Mouse (Mus musculus): Measurements from ENCODE around the gene Abi1. TPM values are rescaled to one million over a fixed set of nuclear protein-coding genes. Genes with fewer than 3 reads are reported as not detected.
"Not testable (repeated sequence)": the region's sequence is repeated elsewhere in the genome, so short reads cannot be mapped to it uniquely, and the experiment has no call there.

Abi1 gene
- total RNA-seq, 2 experiments from 2014 or later, result 132 to 140 TPM

GRCm38 (mm10) chr2:22998804-22999203 lies 41.2 kb downstream of the Abi1 start:
- DNase-seq (ENCODE audit: low spot score in 2 of 2), result peak in 1 of 2 experiments; percentile 27
- intact Hi-C loops (cut with DNase I), result no loop called here

- intact Hi-C loops (cut with DNase I), result no loop called here
- DNase-seq (ENCODE audit: low spot score in 2 of 2), result no peak
These were observed 42.0 kb downstream of the Abi1 start for GRCm38 (mm10) chr2:22998015-22998414.

- intact Hi-C loops (cut with DNase I), result no loop called here
These were observed 44.0 kb downstream of the Abi1 start for GRCm38 (mm10) chr2:22996071-22996470.

GRCm38 (mm10) chr2:22985973-22986657 lies 53.9 kb downstream of the Abi1 start:
- DNase-seq (ENCODE audit: low spot score in 2 of 2), result peak; percentile 45 to 68
- intact Hi-C loops (cut with DNase I), result loop anchor here (2.0 kb wide), 1 partner anchor 57 kb away; no protein-coding TSS in a partner anchor

More at GRCm38 (mm10) chr2:22996071-22996470, 44.0 kb downstream of the Abi1 start:
- no peak for DNase-seq (ENCODE audit: low spot score in 2 of 2)

GRCm38 (mm10) chr2:22977387-22977973 lies 62.6 kb downstream of the Abi1 start:
- intact Hi-C loops (cut with DNase I), result no loop called here

GRCm38 (mm10) chr2:22962970-22963369 lies 77.1 kb downstream of the Abi1 start:
- intact Hi-C loops (cut with DNase I), result no loop called here
- no peak for DNase-seq (ENCODE audit: low spot score in 2 of 2)

More at GRCm38 (mm10) chr2:22977387-22977973, 62.6 kb downstream of the Abi1 start:
- DNase-seq (ENCODE audit: low spot score in 2 of 2), result no peak

GRCm38 (mm10) chr2:22962242-22962641 lies 77.8 kb downstream of the Abi1 start:
- DNase-seq (ENCODE audit: low spot score in 2 of 2), result peak; percentile 42 to 59
- intact Hi-C loops (cut with DNase I), result no loop called here

- intact Hi-C loops (cut with DNase I), result no loop called here
These were observed 78.4 kb downstream of the Abi1 start for GRCm38 (mm10) chr2:22961681-22962080.

GRCm38 (mm10) chr2:22957415-22957814 lies 82.6 kb downstream of the Abi1 start:
- DNase-seq (ENCODE audit: low spot score in 2 of 2), result no peak
- intact Hi-C loops (cut with DNase I), result loop anchor here (5.0 kb wide), 1 partner anchor 80 kb away; no protein-coding TSS in a partner anchor

More at GRCm38 (mm10) chr2:22961681-22962080, 78.4 kb downstream of the Abi1 start:
- no peak for DNase-seq (ENCODE audit: low spot score in 2 of 2)

- DNase-seq (ENCODE audit: low spot score in 2 of 2), result no peak
- intact Hi-C loops (cut with DNase I), result loop anchor here (5.0 kb wide), 1 partner anchor 81 kb away; no protein-coding TSS in a partner anchor
These were observed 84.1 kb downstream of the Abi1 start for GRCm38 (mm10) chr2:22955914-22956313.

- intact Hi-C loops (cut with DNase I), result no loop called here
- DNase-seq (ENCODE audit: low spot score in 2 of 2), result no peak
These were observed 85.8 kb downstream of the Abi1 start for GRCm38 (mm10) chr2:22954278-22954677.

- DNase-seq (ENCODE audit: low spot score in 2 of 2), result no peak
- intact Hi-C loops (cut with DNase I), result no loop called here
These were observed 90.1 kb downstream of the Abi1 start for GRCm38 (mm10) chr2:22949956-22950355.

GRCm38 (mm10) chr2:22933556-22933955 lies 106.5 kb downstream of the Abi1 start:
- intact Hi-C loops (cut with DNase I), result loop anchor here (5.0 kb wide), 1 partner anchor 104 kb away; no protein-coding TSS in a partner anchor
- DNase-seq (ENCODE audit: low spot score in 2 of 2), result peak in 1 of 2 experiments; percentile 54

GRCm38 (mm10) chr2:22928259-22928658 lies 111.8 kb downstream of the Abi1 start:
- intact Hi-C loops (cut with DNase I), result loop anchor here (2.0 kb wide), 1 partner anchor 59 kb away; no protein-coding TSS in a partner anchor
- peak in 1 of 2 experiments; percentile 41 for DNase-seq (ENCODE audit: low spot score in 2 of 2)

- intact Hi-C loops (cut with DNase I); DNase-seq (ENCODE audit: low spot score in 2 of 2): not testable (repeated sequence)
These were observed 114.1 kb downstream of the Abi1 start for GRCm38 (mm10) chr2:22925911-22926310.

- intact Hi-C loops (cut with DNase I), result no loop called here
These were observed 121.4 kb downstream of the Abi1 start for GRCm38 (mm10) chr2:22918651-22919050.

GRCm38 (mm10) chr2:22914421-22914820 lies 125.6 kb downstream of the Abi1 start:
- no peak for DNase-seq (ENCODE audit: low spot score in 2 of 2)
- intact Hi-C loops (cut with DNase I), result no loop called here

More at GRCm38 (mm10) chr2:22918651-22919050, 121.4 kb downstream of the Abi1 start:
- DNase-seq (ENCODE audit: low spot score in 2 of 2), result no peak

- DNase-seq (ENCODE audit: low spot score in 2 of 2), result no peak
- intact Hi-C loops (cut with DNase I), result no loop called here
These were observed 136.1 kb downstream of the Abi1 start for GRCm38 (mm10) chr2:22903947-22904346.

GRCm38 (mm10) chr2:22895282-22896273 lies 144.5 kb downstream of the Abi1 start, which contains the start of gene Pdss1:
Pdss1 (plus strand) TSS chr2:22895522.
- intact Hi-C loops (cut with DNase I), result loop anchor here (2.0 to 5.0 kb wide), 3 partner anchors 142 to 261 kb away; partner anchors contain the start of genes Acbd5, Mastl and Yme1l1
- DNase-seq (ENCODE audit: low spot score in 2 of 2), result peak; percentile 90 to 94
